Mouse (Mus musculus) hindbrain, postnatal 0 days (tissue): ENCODE measurements at regions not wholly inside any gene's neighbourhood (a gene's known extent, or its start where the extent isn't known, plus 50 kb on each side); places are given as distances from the start of the nearest gene placed in this dataset.

Source experiments
- ATAC-seq: fragments of 200-750 bp; cut with Nextera tagmentation; 2 replicates; pipeline ENCODE4 v1.8.0; 2017; ENCODE audit warnings: mild to moderate bottlenecking, moderate TSS enrichment, moderate library complexity
- DNase-seq: peaks from one replicate; pipeline ENCODE4 v3.0.0-alpha.2; 2015; ENCODE audit warnings: low spot score
- H3K27ac ChIP-seq: fragments of 300-500 bp; sonication (generic); 2 replicates; pipeline ENCODE4 v1.5.1; 2014; ENCODE audit warnings: mild to moderate bottlenecking
- H3K27me3 ChIP-seq: fragments of 300-500 bp; sonication (generic); 2 replicates; pipeline ENCODE4 v1.6.1; 2014; ENCODE audit warnings: low read length, mixed read lengths; ENCODE audit not compliant: insufficient read depth
- H3K36me3 ChIP-seq: fragments of 300-500 bp; sonication (generic); 2 replicates; pipeline ENCODE4 v1.6.1; 2014; ENCODE audit warnings: low read length, mixed read lengths; ENCODE audit not compliant: insufficient read depth
- H3K4me1 ChIP-seq: fragments of 300-500 bp; sonication (generic); 2 replicates; pipeline ENCODE4 v1.6.1; 2014; ENCODE audit warnings: antibody characterized with exemption, low read length, mixed read lengths; ENCODE audit not compliant: insufficient read depth
- H3K4me2 ChIP-seq: fragments of 300-500 bp; sonication (generic); 2 replicates; pipeline ENCODE4 v1.6.1; 2014; ENCODE audit warnings: low read depth, mild to moderate bottlenecking, low read length, moderate library complexity, mixed read lengths
- H3K4me3 ChIP-seq: fragments of 300-500 bp; sonication (generic); 2 replicates; pipeline ENCODE4 v1.5.1; 2014; ENCODE audit warnings: low read length
- H3K9ac ChIP-seq: fragments of 300-500 bp; sonication (generic); replicated peaks from 2 replicates; pipeline ENCODE4 v1.6.1; 2014; ENCODE audit warnings: mild to moderate bottlenecking, low read length, moderate library complexity, mixed read lengths
- H3K9me3 ChIP-seq: fragments of 300-500 bp; sonication (generic); 2 replicates; pipeline ENCODE4 v1.6.1; 2016; ENCODE audit warnings: low read length, mixed read lengths
- CTCF ChIP-seq: IDR thresholded peaks from 2 replicates; pipeline ENCODE4 v1.5.1; 2016; ENCODE audit warnings: antibody characterized with exemption, control low read depth, low read depth
- WGBS: fragments of 180-500 bp; shearing (Covaris S2); extraction: QIAGEN DNeasy Blood & Tissue Kit; methylation state at CpG from one replicate; pipeline ENCODE4 v1.1.7; 2014; 5-methylcytosine and 5-hydroxymethylcytosine counted together

- no peak overlapping the region for H3K4me2 ChIP-seq
- 35% methylated on average over 4 of the region's 4 CpGs for whole genome bisulfite sequencing
- H3K36me3 ChIP-seq = no peaks in the 10 kb centered on the region
- no peaks in the 10 kb centered on the region for H3K4me1 ChIP-seq
- H3K27me3 ChIP-seq = no peaks in the 10 kb centered on the region
- ATAC-seq (peak; percentile 68), DNase-seq (peak; percentile 76)
- no peak overlapping the region for H3K9ac ChIP-seq
- no peak overlapping the region for H3K27ac ChIP-seq
- no peak overlapping the region for H3K4me3 ChIP-seq
- TF ChIP-seq CTCF = no peak
- no peaks in the 10 kb centered on the region for H3K9me3 ChIP-seq
These were observed 56.8 kb upstream of the Cenpe start for GRCm38 (mm10) chr3:135155537-135155956.
